Comparison of ENCODE assay signal across 19 mouse cellular contexts in genomic region chr2:15931924-15932323, GRCm38 (mm10).
"Had no signal": no experiment of that assay in that cellular context is flagged by ENCODE, and none has a peak within 500 bp of the region (broad histone marks: within the 10 kb centered on the region; RNA-seq: fewer than 3 reads in every experiment).

No protein-coding gene starts in this region.

- H3K4me1 ChIP-seq: liver, embryonic 15.5 days; lung, embryonic 15.5 days; megakaryocyte, embryonic 14.5 days; neural tube, embryonic 12.5 days had no signal

- ATAC-seq: liver, postnatal 0 days; lung, postnatal 0 days; midbrain, embryonic 13.5 days had no signal

- H3K4me2 ChIP-seq: liver, embryonic 15.5 days; lung, embryonic 15.5 days; midbrain, embryonic 11.5 days; midbrain, embryonic 13.5 days; midbrain, embryonic 15.5 days; neural tube, embryonic 12.5 days had no signal

- H3K9me3 ChIP-seq: liver, embryonic 15.5 days; lung, embryonic 15.5 days; megakaryocyte, embryonic 14.5 days; midbrain, embryonic 13.5 days; midbrain, embryonic 15.5 days; neural tube, embryonic 12.5 days had no signal

- H3K36me3 ChIP-seq: liver, embryonic 15.5 days; lung, embryonic 15.5 days; midbrain, embryonic 13.5 days; midbrain, embryonic 15.5 days; neural tube, embryonic 12.5 days had no signal

- H3K9ac ChIP-seq: liver, embryonic 15.5 days; liver, postnatal 0 days; lung, embryonic 15.5 days; midbrain, embryonic 13.5 days; midbrain, embryonic 15.5 days; neural tube, embryonic 12.5 days had no signal

- H3K27me3 ChIP-seq: liver, embryonic 15.5 days; lung, embryonic 15.5 days; megakaryocyte, embryonic 14.5 days; midbrain, embryonic 13.5 days; midbrain, embryonic 15.5 days; neural tube, embryonic 12.5 days had no signal

- H3K4me3 ChIP-seq: liver, embryonic 15.5 days; lung, embryonic 15.5 days; megakaryocyte, embryonic 14.5 days; midbrain, embryonic 13.5 days; midbrain, embryonic 15.5 days; neural tube, embryonic 12.5 days had no signal

- DNase-seq: liver, postnatal 0 days; lung, adult 2 months; lung, postnatal 14 days; lung, postnatal 36 days; right cerebral cortex, postnatal 25 days; right cerebral cortex, postnatal 4 days; spleen, adult 18-20 months; thymus, adult 18-20 months; thymus, postnatal 14 days; thymus, postnatal 36 days had no signal

- H3K27ac ChIP-seq: liver, embryonic 15.5 days; lung, embryonic 15.5 days; macrophage; midbrain, embryonic 13.5 days; neural tube, embryonic 12.5 days had no signal
